Mouse (Mus musculus) regulatory T cell (primary cell): ENCODE measurements around the gene Spem1.

Experiments used
- in situ Hi-C: fragments of 300-600 bp; cut with MboI, MseI; formaldehyde crosslinking; loops from one replicate; pipeline ENCODE4 v1.15.1; 2025; ENCODE audit warnings: high pct_unique_total_duplicates

Spem1 gene

GRCm38 (mm10) chr11:69836703-69837576 lies 15.0 kb upstream of the Spem1 start:
- in situ Hi-C loops, result no loop called here

- in situ Hi-C loops, result no loop called here
Measured at GRCm38 (mm10) chr11:69835966-69836335, 14.0 kb upstream of the Spem1 start.

GRCm38 (mm10) chr11:69835326-69835965 lies 13.5 kb upstream of the Spem1 start:
- in situ Hi-C loops, result no loop called here

GRCm38 (mm10) chr11:69834001-69834549 lies 12.1 kb upstream of the Spem1 start:
- in situ Hi-C loops, result no loop called here

GRCm38 (mm10) chr11:69833554-69833953 lies 11.6 kb upstream of the Spem1 start:
- in situ Hi-C loops, result no loop called here

- in situ Hi-C loops, result no loop called here
Measured at GRCm38 (mm10) chr11:69828832-69829231, 6.9 kb upstream of the Spem1 start.

GRCm38 (mm10) chr11:69823456-69823855 lies 1.5 kb upstream of the Spem1 start:
- in situ Hi-C loops, result no loop called here

GRCm38 (mm10) chr11:69818871-69819270 lies 3.1 kb downstream of the Spem1 start:
- in situ Hi-C loops, result no loop called here

GRCm38 (mm10) chr11:69818365-69818764 lies 3.6 kb downstream of the Spem1 start, which contains the start of gene Spem2:
Gene Spem2 (minus strand): TSS chr11:69818465.
- in situ Hi-C loops, result no loop called here

GRCm38 (mm10) chr11:69816520-69816919 lies 5.5 kb downstream of the Spem1 start:
- in situ Hi-C loops, result no loop called here

- in situ Hi-C loops, result no loop called here
Measured at GRCm38 (mm10) chr11:69815155-69815554, 6.8 kb downstream of the Spem1 start, which contains the start of gene Gm39566. Gene Gm39566 (minus strand): TSS chr11:69815298.

GRCm38 (mm10) chr11:69810280-69810679 lies 11.7 kb downstream of the Spem1 start:
- in situ Hi-C loops, result no loop called here

GRCm38 (mm10) chr11:69807641-69808040 lies 14.3 kb downstream of the Spem1 start:
- in situ Hi-C loops, result no loop called here

- in situ Hi-C loops, result no loop called here
Measured at GRCm38 (mm10) chr11:69806378-69806777, 15.6 kb downstream of the Spem1 start.

GRCm38 (mm10) chr11:69804972-69805909 lies 16.7 kb downstream of the Spem1 start, which contains the start of gene Tmem102:
Gene Tmem102 (minus strand): TSS chr11:69805624.
- in situ Hi-C loops, result loop anchor here (5.0 kb wide), 1 partner anchor 38 kb away; the partner anchor contains the start of gene Zbtb4

GRCm38 (mm10) chr11:69804652-69804940 lies 17.4 kb downstream of the Spem1 start:
- in situ Hi-C loops, result loop anchor here (5.0 kb wide), 1 partner anchor 37 kb away; the partner anchor contains the start of gene Zbtb4

GRCm38 (mm10) chr11:69803786-69804651 lies 18.0 kb downstream of the Spem1 start:
- in situ Hi-C loops, result loop anchor here (5.0 kb wide), 1 partner anchor 37 kb away; the partner anchor contains the start of gene Zbtb4

GRCm38 (mm10) chr11:69803328-69803727 lies 18.7 kb downstream of the Spem1 start:
- in situ Hi-C loops, result loop anchor here (5.0 kb wide), 1 partner anchor 36 kb away; the partner anchor contains the start of gene Zbtb4

- in situ Hi-C loops, result loop anchor here (5.0 kb wide), 1 partner anchor 35 kb away; the partner anchor contains the start of gene Zbtb4
Measured at GRCm38 (mm10) chr11:69802648-69803105, 19.3 kb downstream of the Spem1 start.
